Mouse (Mus musculus): Measurements from ENCODE around the gene Foxc2. TPM values are rescaled to one million over a fixed set of nuclear protein-coding genes. Genes with fewer than 3 reads are reported as not detected.

The Foxc2 gene
- polyA plus RNA-seq, 1 experiment from 2014 or later: 0.58 TPM

Small RNAs within 50 kb of the gene (microRNA-seq; reads per million reads assigned to microRNA genes)
- gene Gm27530: not detected

Other genes with a start within 250 kb of the Foxc2 start
- gene Foxf1, start 31.8 kb upstream of the Foxc2 start, polyA plus RNA-seq (2015; fragmentation: Nextera tagmentation; extraction: Ambion mirVana): 126 and 138 TPM in 2 replicates
- gene Mthfsd, start 7.8 kb upstream of the Foxc2 start, polyA plus RNA-seq (2015; fragmentation: Nextera tagmentation; extraction: Ambion mirVana): 50.6 and 59.2 TPM in 2 replicates
- 3.1 and 3.3 TPM in 2 replicates for gene Foxl1, start 11.8 kb downstream of the Foxc2 start, polyA plus RNA-seq (2015; fragmentation: Nextera tagmentation; extraction: Ambion mirVana)

Data from lung, embryonic 16.5 days (tissue).